Mouse (Mus musculus) megakaryocyte, embryonic 14.5 days (primary cell): ENCODE results near the gene Inafm2. TPM values are rescaled to one million over a fixed set of nuclear protein-coding genes. Genes with fewer than 3 reads are reported as not detected.

Experiments
- H3K27me3 ChIP-seq: replicated peaks from 2 replicates; pipeline ENCODE3; 2012; ENCODE audit warnings: inconsistent platforms
- H3K36me3 ChIP-seq: replicated peaks from 2 replicates; pipeline ENCODE3; 2012; ENCODE audit warnings: low read length, inconsistent platforms, mixed read lengths
- H3K4me1 ChIP-seq: 2 replicates; pipeline ENCODE4 v1.6.1; 2012; ENCODE audit warnings: inconsistent platforms
- H3K4me3 ChIP-seq: replicated peaks from 2 replicates; pipeline ENCODE3; 2012; ENCODE audit warnings: moderate library complexity, mild to moderate bottlenecking, inconsistent platforms
- H3K9me3 ChIP-seq: 2 replicates; pipeline ENCODE4 v1.6.1; 2012; ENCODE audit warnings: inconsistent platforms
- FLI1 ChIP-seq: IDR thresholded peaks from 2 replicates; pipeline ENCODE4 v1.6.1; 2012; ENCODE audit warnings: low read length, inconsistent platforms, mixed read lengths
- GATA1 ChIP-seq: IDR thresholded peaks from 3 replicates; pipeline ENCODE4 v1.6.1; 2012; ENCODE audit warnings: mixed read lengths, low read length, inconsistent platforms, borderline replicate concordance
- polyA plus RNA-seq: library from polyadenylated mRNA; stranded (reverse); fragments of >175 nt; gene quantifications from 2 replicates; pipeline ENCODE4 v1.2.3, GENCODE M21; 2012; ENCODE audit warnings: low replicate concordance; ENCODE audit not compliant: insufficient read depth

The Inafm2 gene
- polyA plus RNA-seq, 1 experiment, result 374 TPM

- Histone ChIP-seq H3K36me3 (peaks cover 24% of the 10 kb centered on the region), H3K4me3 (peak overlapping the region; percentile 2), H3K9me3 (no peaks in the 10 kb centered on the region), H3K4me1 (peaks cover 36% of the 10 kb centered on the region), H3K27me3 (no peaks in the 10 kb centered on the region)
- no peak for TF ChIP-seq FLI1
- no peak for TF ChIP-seq GATA1
Observed at GRCm38 (mm10) chr2:118743261-118743943, 2.2 kb upstream of the Inafm2 start.

DNA sequence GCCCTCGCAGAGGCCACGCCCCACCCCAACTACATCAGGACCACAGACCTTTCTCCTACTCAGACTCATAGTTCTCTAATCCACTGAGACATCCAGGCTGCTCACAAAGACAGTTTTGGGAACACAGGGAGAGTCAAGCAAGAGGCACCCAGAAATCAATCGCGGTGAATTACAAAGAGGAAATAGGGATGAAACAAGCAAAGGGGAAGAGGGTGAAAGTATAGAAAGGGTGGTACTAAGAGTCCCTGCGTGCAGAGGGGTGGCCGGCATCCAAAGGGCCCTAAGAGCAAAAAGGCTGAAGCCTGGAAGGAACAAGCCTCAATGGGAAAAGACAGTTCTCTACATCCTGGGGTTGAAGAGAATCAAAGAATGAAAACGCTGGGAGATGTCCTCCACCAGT is 937 bp upstream of the Inafm2 start:
- no peaks in the 10 kb centered on the region for H3K9me3 ChIP-seq

DNA sequence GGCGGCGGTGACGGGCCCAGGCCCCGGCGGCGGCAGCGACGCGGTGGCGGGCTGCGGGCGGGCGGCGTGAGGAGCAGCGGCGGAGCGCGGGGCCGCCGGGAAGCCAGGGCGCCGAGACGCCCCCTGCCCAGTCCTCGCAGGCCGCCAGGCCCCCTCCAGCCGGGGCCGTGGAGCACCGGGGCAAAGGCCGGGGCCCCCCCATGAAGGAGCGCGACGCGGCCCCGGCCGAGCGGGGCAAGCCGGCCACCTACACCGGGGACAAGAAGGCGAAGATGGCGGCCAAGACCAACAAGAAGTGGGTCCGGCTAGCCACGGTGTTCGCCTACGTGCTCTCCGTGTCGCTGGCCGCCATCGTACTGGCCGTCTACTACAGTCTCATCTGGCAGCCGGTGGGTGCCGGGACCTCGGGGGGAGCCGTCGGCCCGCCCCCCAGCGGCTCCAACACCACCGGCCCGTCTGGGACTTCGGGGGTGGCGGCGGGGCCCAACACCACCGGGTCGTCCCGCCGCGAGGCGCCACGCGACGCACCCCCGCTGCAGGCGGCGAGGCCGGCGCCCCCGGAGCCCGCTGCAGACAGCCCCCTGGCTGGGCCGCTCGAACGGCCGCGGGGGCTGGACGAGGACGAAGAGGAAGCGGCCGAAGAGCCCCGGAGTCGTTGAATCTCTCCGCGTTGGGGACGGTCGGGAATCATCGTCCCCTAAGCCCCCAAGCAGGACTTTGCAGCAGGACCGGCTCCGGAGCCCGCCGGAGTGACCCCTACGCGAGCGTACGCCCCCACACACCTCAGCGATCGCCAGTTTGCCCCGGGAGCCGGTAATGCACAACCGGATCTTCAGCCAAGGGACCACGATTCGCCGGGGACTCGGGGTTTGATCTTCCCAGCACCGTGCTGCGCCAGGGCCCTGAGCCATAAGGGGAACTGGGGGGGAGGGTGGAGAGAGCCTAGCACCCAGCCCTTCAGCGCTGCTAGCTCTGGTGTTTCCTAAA is 650 bp downstream of the Inafm2 start:
- no peaks in the 10 kb centered on the region for H3K9me3 ChIP-seq
- H3K4me1 ChIP-seq, result peaks cover 63% of the 10 kb centered on the region
- H3K4me3 ChIP-seq, result peak overlapping the region; percentile 100
- H3K27me3 ChIP-seq, result no peaks in the 10 kb centered on the region
- H3K36me3 ChIP-seq, result peaks cover 53% of the 10 kb centered on the region
- no peak for TF ChIP-seq GATA1
- no peak for TF ChIP-seq FLI1

More for the DNA sequence above, 937 bp upstream of the Inafm2 start:
- Histone ChIP-seq H3K36me3 (peaks cover 37% of the 10 kb centered on the region), H3K4me3 (peak overlapping the region; percentile 100), H3K27me3 (no peaks in the 10 kb centered on the region), H3K4me1 (peaks cover 47% of the 10 kb centered on the region)
- no peak for TF ChIP-seq GATA1
- no peak for TF ChIP-seq FLI1

DNA sequence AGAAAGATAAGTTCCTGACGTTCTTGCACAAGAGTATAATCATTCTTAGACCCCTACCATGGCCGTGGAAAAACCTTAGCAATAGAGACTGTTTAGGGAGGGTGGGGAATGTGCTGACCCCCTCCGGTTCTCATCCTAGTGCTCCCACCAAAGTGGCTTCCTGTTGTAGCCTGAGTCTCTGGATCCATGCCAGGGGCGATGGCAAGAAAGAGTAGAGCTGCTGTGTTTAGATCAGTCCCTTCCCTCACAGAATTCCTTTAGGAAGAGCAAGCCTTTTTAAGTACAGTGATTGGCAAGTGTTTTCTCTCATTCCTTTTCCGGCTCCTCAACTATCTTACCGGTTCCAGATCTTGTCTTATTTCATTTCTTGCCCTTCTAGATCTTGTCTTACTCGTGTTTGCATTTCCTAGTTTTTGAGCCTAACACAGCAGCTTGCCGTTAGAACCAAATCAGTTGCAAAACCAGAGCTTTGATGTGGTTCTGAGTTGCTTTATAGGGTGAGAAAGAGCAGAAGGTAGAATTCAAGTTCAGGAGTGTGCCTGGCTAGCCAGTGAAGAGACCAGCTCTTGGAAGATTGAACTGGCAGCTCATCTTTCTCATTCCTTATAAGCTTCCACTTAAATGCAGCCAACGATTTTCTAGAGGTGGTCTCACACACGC is 1.9 kb downstream of the Inafm2 start:
- Histone ChIP-seq H3K4me1 (peaks cover 68% of the 10 kb centered on the region), H3K4me3 (peak overlapping the region; percentile 100), H3K27me3 (no peaks in the 10 kb centered on the region), H3K36me3 (peaks cover 65% of the 10 kb centered on the region), H3K9me3 (no peaks in the 10 kb centered on the region)
- TF ChIP-seq FLI1 (no peak), GATA1 (no peak)

- Histone ChIP-seq H3K9me3 (no peaks in the 10 kb centered on the region), H3K27me3 (no peaks in the 10 kb centered on the region), H3K4me3 (peak overlapping the region; percentile 100), H3K36me3 (peaks cover 75% of the 10 kb centered on the region), H3K4me1 (peaks cover 66% of the 10 kb centered on the region)
- no peak for TF ChIP-seq FLI1
- TF ChIP-seq GATA1, result no peak
Observed at GRCm38 (mm10) chr2:118749341-118749884, 3.9 kb downstream of the Inafm2 start.

- H3K4me3 ChIP-seq, result peak overlapping the region; percentile 100
- peaks cover 86% of the 10 kb centered on the region for H3K36me3 ChIP-seq
- no peak for TF ChIP-seq FLI1
- no peak for TF ChIP-seq GATA1
- no peaks in the 10 kb centered on the region for H3K9me3 ChIP-seq
- H3K27me3 ChIP-seq, result no peaks in the 10 kb centered on the region
- peaks cover 68% of the 10 kb centered on the region for H3K4me1 ChIP-seq
Observed at GRCm38 (mm10) chr2:118750476-118750875, 4.9 kb downstream of the Inafm2 start.

- H3K4me1 ChIP-seq, result peaks cover 84% of the 10 kb centered on the region
- peaks cover 85% of the 10 kb centered on the region for H3K36me3 ChIP-seq
- TF ChIP-seq GATA1 (no peak), FLI1 (no peak)
- no peaks in the 10 kb centered on the region for H3K9me3 ChIP-seq
- no peaks in the 10 kb centered on the region for H3K27me3 ChIP-seq
- H3K4me3 ChIP-seq, result peak overlapping the region; percentile 86
Observed at GRCm38 (mm10) chr2:118751896-118752791, 6.6 kb downstream of the Inafm2 start.

GRCm38 (mm10) chr2:118752792-118753108 is 7.2 kb downstream of the Inafm2 start:
- peak; percentile 46; the same call in 1 of the 3 replicates for TF ChIP-seq GATA1
- TF ChIP-seq FLI1, result no peak
- Histone ChIP-seq H3K4me1 (peaks cover 90% of the 10 kb centered on the region), H3K9me3 (no peaks in the 10 kb centered on the region), H3K36me3 (peaks cover 85% of the 10 kb centered on the region), H3K27me3 (no peaks in the 10 kb centered on the region), H3K4me3 (peak overlapping the region; percentile 86)
